Mouse (Mus musculus) ES-E14 (cell line): Measurements from ENCODE around the gene Zbp1. TPM values are rescaled to one million over a fixed set of nuclear protein-coding genes. Genes with fewer than 3 reads are reported as not detected.

Experiments used
- DNase-seq: peaks from one replicate; pipeline ENCODE4 v3.0.0-alpha.2; 2013; ENCODE audit warnings: low read depth, low spot score
- H3K27ac ChIP-seq: 2 replicates; pipeline ENCODE4 v1.5.1; 2012; ENCODE audit warnings: low read depth, mild to moderate bottlenecking, low read length, moderate library complexity, mixed read lengths; ENCODE audit not compliant: poor library complexity, insufficient read depth, severe bottlenecking
- H3K36me3 ChIP-seq: 2 replicates; pipeline ENCODE4 v1.6.1; 2012; ENCODE audit warnings: mild to moderate bottlenecking, low read length, moderate library complexity, mixed read lengths; ENCODE audit not compliant: control insufficient read depth, poor library complexity, insufficient read depth, severe bottlenecking
- H3K4me1 ChIP-seq, 2 experiments: fragments of 150-350 bp in 1 of 2; sonication (generic) in 1 of 2; 2 replicates each; pipeline ENCODE4 v1.6.1; 2012; ENCODE audit warnings: low read length in 2 of 2, mild to moderate bottlenecking in 1 of 2, mixed read lengths in 1 of 2; ENCODE audit not compliant: control insufficient read depth in 2 of 2, insufficient read depth in 2 of 2, poor library complexity in 1 of 2
- H3K4me3 ChIP-seq, 2 experiments: fragments of 150-350 bp in 1 of 2; sonication (generic) in 1 of 2; 2 replicates each; pipeline ENCODE4 v1.5.1; 2012; ENCODE audit warnings: low read length in 2 of 2, low read depth in 1 of 2, mild to moderate bottlenecking in 1 of 2, mixed read lengths in 1 of 2; ENCODE audit not compliant: insufficient read depth in 1 of 2, poor library complexity in 1 of 2, severe bottlenecking in 1 of 2
- H3K9ac ChIP-seq: 2 replicates; pipeline ENCODE4 v1.6.1; 2012; ENCODE audit warnings: low read depth, mild to moderate bottlenecking, low read length, mixed read lengths; ENCODE audit not compliant: poor library complexity, insufficient read depth, severe bottlenecking
- H3K9me3 ChIP-seq: fragments of 150-350 bp; sonication (generic); 2 replicates; pipeline ENCODE4 v1.6.1; 2012; ENCODE audit warnings: low read depth, mild to moderate bottlenecking, low read length; ENCODE audit not compliant: control insufficient read depth, insufficient read depth
- CHD2 ChIP-seq: IDR thresholded peaks from 2 replicates; pipeline ENCODE4 v1.6.1; 2014; ENCODE audit warnings: mild to moderate bottlenecking, low read depth, low read length, inconsistent platforms
- HCFC1 ChIP-seq: IDR thresholded peaks from 2 replicates; pipeline ENCODE4 v1.6.1; 2012; ENCODE audit warnings: low read length, inconsistent platforms, borderline replicate concordance; ENCODE audit not compliant: insufficient read depth
- MAFK ChIP-seq: IDR thresholded peaks from 2 replicates; pipeline ENCODE4 v1.6.1; 2014; ENCODE audit warnings: mild to moderate bottlenecking, low read depth, low read length, inconsistent platforms; ENCODE audit not compliant: insufficient read depth
- ZC3H11A ChIP-seq: IDR thresholded peaks from 2 replicates; pipeline ENCODE4 v1.6.1; 2012; ENCODE audit warnings: low read depth, mild to moderate bottlenecking, inconsistent platforms, low read length, borderline replicate concordance
- ZNF384 ChIP-seq: IDR thresholded peaks from 2 replicates; pipeline ENCODE4 v1.6.1; 2012; ENCODE audit warnings: low read depth, low read length, inconsistent platforms
- in situ Hi-C, 2 experiments: fragments of 600-800 bp; cut with MboI; formaldehyde crosslinking; loops; one replicate each; pipeline ENCODE4 v1.15.1; 2025; ENCODE audit warnings: low sequenced_read_pairs in 2 of 2, inconsistent platforms in 1 of 2; ENCODE audit not compliant: unreplicated experiment in 2 of 2
- total RNA-seq: library from RNA; depleted of rRNA; stranded (reverse); fragments of 300-350 nt; gene quantifications from 2 replicates; pipeline ENCODE4 v1.2.3, GENCODE M21; 2012; rRNA removed

The Zbp1 gene
- total RNA-seq = 0.67 and 1.7 TPM in 2 replicates

GRCm38 (mm10) chr2:173218416-173219141 lies at the start of gene Zbp1:
Gene Zbp1 (minus strand): TSS chr2:173218923.
- Histone ChIP-seq H3K27ac (no peak within 1 kb of the TSS), H3K9ac (no peak within 1 kb of the TSS), H3K9me3 (no peaks in the 10 kb centered on the region), H3K4me3 (no peak within 1 kb of the TSS), H3K36me3 (no peaks in the 10 kb centered on the region), H3K4me1 (peaks cover 3 to 10% of the 10 kb centered on the region in 2 experiments; a peak in 2 of 4 replicates)
- in situ Hi-C loops = no loop called here
- no peak for TF ChIP-seq HCFC1
- no peak for TF ChIP-seq ZC3H11A
- TF ChIP-seq MAFK = no peak
- no peak for TF ChIP-seq CHD2
- TF ChIP-seq ZNF384 = no peak
- no peak for DNase-seq

- Histone ChIP-seq H3K4me1 (peaks cover 13 to 43% of the 10 kb centered on the region in 2 experiments), H3K4me3 (no peak overlapping the region), H3K9ac (no peak overlapping the region), H3K36me3 (peaks cover 3% of the 10 kb centered on the region; the same call in 1 of the 2 replicates), H3K27ac (no peak overlapping the region), H3K9me3 (no peaks in the 10 kb centered on the region)
- no peak for DNase-seq
- in situ Hi-C loops = no loop called here
- TF ChIP-seq HCFC1 = no peak
Observed at GRCm38 (mm10) chr2:173267562-173267961, 48.8 kb upstream of the Zbp1 start.

- H3K27ac ChIP-seq = no peak overlapping the region
- no peaks in the 10 kb centered on the region for H3K9me3 ChIP-seq
- H3K4me1 ChIP-seq = peaks cover 13 to 52% of the 10 kb centered on the region in 2 experiments
- peaks cover 3% of the 10 kb centered on the region; the same call in 1 of the 2 replicates for H3K36me3 ChIP-seq
- no peak for DNase-seq
- no peak for TF ChIP-seq MAFK
- no peak for TF ChIP-seq ZC3H11A
- TF ChIP-seq CHD2 = no peak
- no peak for TF ChIP-seq ZNF384
- TF ChIP-seq HCFC1 = no peak
- in situ Hi-C loops = no loop called here
- H3K9ac ChIP-seq = no peak overlapping the region
- no peak overlapping the region for H3K4me3 ChIP-seq
Observed at GRCm38 (mm10) chr2:173266349-173267112, 47.8 kb upstream of the Zbp1 start.

GRCm38 (mm10) chr2:173265468-173266265 lies 46.9 kb upstream of the Zbp1 start:
- no peaks in the 10 kb centered on the region for H3K36me3 ChIP-seq
- TF ChIP-seq ZNF384 (no peak), HCFC1 (no peak), MAFK (no peak), ZC3H11A (no peak), CHD2 (no peak)
- H3K9ac ChIP-seq = no peak overlapping the region
- H3K27ac ChIP-seq = no peak overlapping the region
- in situ Hi-C loops = no loop called here
- peaks cover 8 to 52% of the 10 kb centered on the region in 2 experiments for H3K4me1 ChIP-seq
- no peak overlapping the region for H3K4me3 ChIP-seq
- no peak for DNase-seq
- no peaks in the 10 kb centered on the region for H3K9me3 ChIP-seq
